Mouse (Mus musculus) NIH3T3 (cell line): ENCODE measurements around the gene Skor1.

Experiments
- DNase-seq: peaks from one replicate; pipeline ENCODE4 v3.0.0-alpha.2; 2012; ENCODE audit warnings: low read depth

The Skor1 gene

GRCm38 (mm10) chr9:63133659-63134058 lies 15.1 kb downstream of the Skor1 start:
- DNase-seq, result peak; percentile 23

- peak; percentile 94 for DNase-seq
Observed at GRCm38 (mm10) chr9:63132673-63133601, 15.8 kb downstream of the Skor1 start.

- DNase-seq, result peak; percentile 12
Observed at GRCm38 (mm10) chr9:63131957-63132602, 16.7 kb downstream of the Skor1 start.

GRCm38 (mm10) chr9:63129641-63130041 lies 19.1 kb downstream of the Skor1 start:
- no peak for DNase-seq

GRCm38 (mm10) chr9:63124512-63124911 lies 24.2 kb downstream of the Skor1 start:
- no peak for DNase-seq

DNA sequence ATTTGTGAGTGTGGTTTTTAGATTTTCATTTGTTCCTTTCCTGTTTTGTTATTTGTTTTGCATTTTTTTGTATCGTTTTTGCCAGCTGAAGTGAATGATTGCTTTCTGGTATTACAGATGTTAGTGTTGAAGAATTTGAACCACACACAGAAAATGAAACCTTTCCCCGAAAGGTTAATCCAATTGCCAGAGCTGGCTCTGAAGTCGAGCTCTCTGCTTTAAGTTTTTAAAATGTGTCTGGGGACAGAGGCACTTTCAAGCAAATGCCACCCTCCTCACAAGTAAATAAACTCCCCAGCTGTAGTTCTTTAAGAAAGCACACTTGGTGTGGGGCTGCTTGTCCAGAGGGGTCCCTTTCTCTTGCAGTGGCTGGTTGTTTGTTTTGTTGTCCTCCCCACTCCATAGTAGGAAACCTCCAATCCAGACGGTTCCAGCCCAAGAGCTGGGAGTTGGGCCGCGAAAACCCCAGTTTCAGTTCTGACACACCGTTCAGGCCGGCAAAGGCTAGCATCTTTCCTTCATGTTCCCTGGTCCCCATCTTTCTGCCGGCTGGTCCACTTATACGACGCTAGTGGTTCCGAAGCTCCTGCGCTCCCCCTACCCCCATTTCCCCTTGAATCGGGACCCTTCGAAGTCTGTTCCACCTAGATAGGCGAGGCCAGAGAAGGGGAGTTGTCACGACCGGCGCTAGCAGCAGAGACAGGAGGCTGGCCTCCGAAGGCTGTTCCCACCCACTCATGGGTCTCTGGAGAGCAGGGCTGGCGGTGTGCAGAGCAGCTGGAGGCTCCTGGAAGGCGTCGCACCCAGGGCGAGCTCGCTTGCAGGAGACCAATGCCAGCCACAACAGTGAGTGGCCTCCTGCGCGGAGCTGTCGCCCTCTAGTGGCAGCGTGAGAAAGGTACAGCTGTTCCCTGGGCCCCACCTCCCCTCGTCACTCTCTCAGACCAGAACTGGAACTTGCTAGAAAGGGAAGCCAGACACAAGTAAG lies 25.0 kb downstream of the Skor1 start:
- peak; percentile 95 for DNase-seq

- DNase-seq, result peak; percentile 78
Observed at GRCm38 (mm10) chr9:63122161-63122833, 26.5 kb downstream of the Skor1 start.

DNA sequence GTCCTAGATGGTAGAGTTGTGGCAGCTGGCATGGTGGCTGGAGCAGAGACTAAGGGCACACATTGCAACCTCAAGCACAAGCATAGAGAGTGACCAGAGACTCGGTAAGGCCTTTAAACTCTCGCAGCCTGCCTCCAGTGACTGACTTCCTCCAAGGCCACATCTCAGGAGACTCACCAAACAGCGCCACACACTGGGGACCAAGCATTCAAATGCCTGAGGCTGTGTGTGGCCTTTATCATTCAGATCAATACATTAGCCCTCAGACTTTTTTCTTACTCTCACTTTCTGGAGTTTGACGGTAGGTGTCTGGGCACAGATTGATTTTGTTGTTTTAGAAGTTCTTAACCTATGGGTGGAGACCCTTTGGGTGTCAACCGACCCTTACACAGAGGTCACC lies 30.4 kb downstream of the Skor1 start:
- no peak for DNase-seq

GRCm38 (mm10) chr9:63112514-63112913 lies 36.2 kb downstream of the Skor1 start:
- DNase-seq, result no peak

GRCm38 (mm10) chr9:63109782-63110087 lies 39.0 kb downstream of the Skor1 start:
- DNase-seq, result peak; percentile 38

DNA sequence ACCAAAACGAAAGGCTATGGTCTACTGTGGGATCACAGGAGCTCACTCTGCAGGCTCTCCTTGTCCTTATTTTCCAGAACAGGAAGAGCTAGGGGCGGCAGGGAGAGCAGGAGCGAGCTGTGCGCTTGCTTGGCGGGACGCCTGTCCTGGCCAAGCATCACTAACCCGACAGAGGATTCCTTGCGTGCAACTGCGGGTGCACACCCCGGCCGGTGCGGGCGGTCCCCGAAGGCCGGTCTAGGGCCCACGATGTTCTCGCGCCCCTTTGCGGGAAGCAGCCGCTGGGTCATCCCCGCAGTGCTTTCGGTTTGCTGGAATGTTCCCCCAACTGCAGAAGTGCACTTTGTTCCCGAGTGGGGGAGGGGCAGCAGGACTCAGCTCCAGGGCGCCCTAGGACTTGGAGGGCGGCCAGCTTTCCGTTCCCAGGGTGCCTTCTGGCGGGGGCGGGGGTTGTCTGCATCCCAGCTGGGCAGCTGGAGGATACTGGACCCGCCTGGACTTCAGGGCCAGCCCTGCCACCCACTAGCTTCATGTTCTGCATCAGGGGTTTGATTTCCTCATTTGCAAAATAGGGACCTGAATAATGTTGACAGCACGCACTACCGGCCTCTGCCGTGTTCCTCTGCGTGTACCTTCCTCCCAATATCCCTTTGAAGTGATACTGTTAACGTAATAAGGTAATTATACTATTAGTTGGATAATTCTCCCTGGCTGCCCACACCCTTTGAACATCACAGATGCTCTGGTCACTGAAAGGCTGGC lies 39.6 kb downstream of the Skor1 start:
- peak; percentile 93 for DNase-seq

DNA sequence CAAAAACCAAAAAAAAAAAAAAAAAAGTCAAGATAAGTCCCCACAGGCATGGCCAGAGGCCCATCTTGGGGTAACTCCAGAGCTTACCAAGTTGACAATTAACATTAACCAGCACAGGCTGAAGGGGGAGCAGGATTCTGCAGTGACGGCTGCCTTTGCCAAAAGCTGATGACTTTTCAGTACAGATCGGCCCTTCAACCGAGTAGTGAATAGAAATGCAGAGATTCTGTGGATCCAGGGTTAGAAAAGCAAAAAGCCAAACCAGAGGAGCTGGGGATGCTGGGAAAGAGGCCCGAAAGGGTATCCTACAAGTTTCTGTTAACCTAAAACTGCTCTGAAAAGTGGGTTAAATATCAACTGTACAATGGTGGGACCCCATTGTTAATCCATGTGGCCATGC lies 40.2 kb downstream of the Skor1 start:
- DNase-seq, result peak; percentile 46

DNA sequence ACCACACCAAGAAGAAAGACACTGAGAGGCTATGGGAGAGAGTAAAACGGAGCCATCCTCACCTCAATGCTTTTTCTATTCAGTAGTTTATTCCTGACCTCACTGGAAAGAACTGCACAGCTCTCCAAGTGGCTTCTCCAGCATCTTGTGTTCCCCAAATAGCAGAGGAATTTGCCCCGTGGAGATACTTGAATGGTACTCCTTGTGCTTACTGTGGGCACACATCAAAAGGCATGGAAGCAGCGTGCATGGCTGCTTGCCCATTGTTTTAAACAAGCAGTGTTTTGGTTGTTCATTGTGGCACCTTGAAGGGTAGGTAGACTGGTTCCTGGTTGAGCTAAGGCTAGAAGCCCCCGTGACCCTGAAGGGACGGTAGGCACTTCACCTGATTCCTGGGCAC lies 48.1 kb downstream of the Skor1 start:
- DNase-seq, result no peak

DNA sequence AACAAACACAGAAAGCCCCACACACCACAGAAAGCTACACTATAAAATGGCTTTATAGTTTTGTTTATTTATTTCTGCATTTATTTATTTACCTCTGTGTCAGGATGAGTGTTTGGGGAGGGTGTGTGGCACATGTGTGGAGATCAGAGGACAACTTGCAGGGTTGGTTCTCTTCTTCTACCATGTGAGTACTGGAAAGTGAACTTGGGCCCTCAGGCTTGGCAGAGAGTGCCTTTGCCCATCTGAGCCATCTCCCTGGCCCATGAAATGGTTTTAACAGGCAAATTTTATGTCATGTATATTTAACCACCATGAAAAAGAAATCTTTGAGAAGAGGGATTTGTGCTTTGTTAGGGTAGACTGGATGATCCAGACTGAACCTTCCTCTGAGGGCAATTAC lies 48.9 kb downstream of the Skor1 start:
- no peak for DNase-seq

GRCm38 (mm10) chr9:63099344-63099743 lies 49.4 kb downstream of the Skor1 start:
- no peak for DNase-seq

GRCm38 (mm10) chr9:63098887-63099286 lies 49.9 kb downstream of the Skor1 start:
- no peak for DNase-seq

GRCm38 (mm10) chr9:63097204-63097603 lies 51.6 kb downstream of the Skor1 start:
- no peak for DNase-seq

GRCm38 (mm10) chr9:63094030-63094429 lies 54.7 kb downstream of the Skor1 start:
- no peak for DNase-seq

GRCm38 (mm10) chr9:63092567-63092966 lies 56.2 kb downstream of the Skor1 start:
- DNase-seq, result no peak

DNA sequence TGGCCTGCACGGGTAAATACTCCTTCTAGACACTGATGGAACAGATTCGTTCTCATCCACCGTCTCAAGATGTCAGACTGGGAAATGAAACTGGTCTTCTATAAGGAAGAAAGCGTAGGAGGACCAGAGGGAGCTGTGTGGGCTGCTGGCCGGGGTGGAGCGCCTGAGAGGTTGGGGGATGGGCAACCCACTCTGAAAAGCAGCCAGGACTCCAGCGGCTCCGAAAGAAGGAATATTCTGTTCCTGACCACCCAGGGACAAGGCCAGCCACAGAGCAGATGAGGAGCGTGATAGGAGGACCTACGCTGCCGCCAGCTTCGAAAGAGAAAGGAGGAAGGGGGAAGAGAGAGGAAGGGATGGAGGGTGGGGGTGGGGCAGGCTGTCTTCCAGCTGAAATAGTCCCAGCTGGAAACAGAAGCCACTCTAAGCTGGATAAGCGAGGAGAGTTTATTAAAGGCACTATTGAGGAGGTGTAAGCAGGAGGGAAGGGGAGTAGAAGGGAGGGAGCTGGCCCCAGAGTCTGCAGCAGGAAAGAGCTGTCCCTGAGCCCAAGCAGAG lies 56.7 kb downstream of the Skor1 start:
- peak; percentile 66 for DNase-seq
